Mouse (Mus musculus) adrenal gland, adult (tissue): ENCODE results near the gene 1810055G02Rik.
A peak's percentile ranks its signal among the peaks of the same experiment; 100 is the strongest.

Source experiments
- DNase-seq, 2 experiments: peaks; one replicate each; pipeline ENCODE4 v3.0.0; 2022 to 2023; ENCODE audit warnings: low spot score in 1 of 2; ENCODE audit not compliant: inconsistent age in 2 of 2

1810055G02Rik gene

DNA sequence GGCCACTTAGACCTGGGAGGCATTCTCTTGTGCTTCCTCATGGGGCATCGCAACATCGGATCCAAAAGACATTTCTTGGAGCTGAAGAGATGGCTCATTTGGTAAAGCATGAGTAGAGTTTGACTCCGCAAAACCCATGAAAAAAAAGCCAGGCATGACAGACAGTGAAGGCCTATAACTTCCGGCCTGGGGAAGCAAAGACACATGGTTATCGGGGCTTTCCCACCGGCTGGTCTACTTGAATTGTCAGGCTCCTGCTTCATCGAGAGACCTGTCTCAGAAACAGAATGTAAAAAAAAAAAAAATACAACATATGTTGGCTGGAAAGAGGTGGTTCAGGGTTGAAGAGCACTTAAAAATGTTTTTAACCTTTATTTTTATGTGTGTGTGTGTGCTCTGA lies 31.6 kb downstream of the 1810055G02Rik start:
- DNase-seq: no peak

DNA sequence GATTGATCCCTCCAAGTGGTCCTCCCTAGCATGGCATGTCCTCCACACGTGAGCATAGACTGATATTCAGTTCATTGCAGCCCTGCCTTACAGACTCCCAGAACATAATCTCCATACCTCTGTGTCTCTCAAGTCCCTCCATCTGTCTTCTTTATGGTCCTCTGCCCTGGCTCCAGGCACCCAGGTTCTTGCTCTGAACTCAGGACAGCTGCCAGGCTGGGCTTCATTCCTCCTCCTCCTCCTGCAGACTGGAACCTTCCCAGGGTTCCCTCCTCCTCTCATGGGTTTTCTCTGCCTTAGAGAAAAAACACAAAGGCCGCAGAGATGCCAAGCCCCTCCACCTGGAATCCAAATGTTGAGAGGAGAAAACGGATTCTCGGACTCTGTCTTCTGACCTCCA lies 34.6 kb downstream of the 1810055G02Rik start:
- peak in 1 of 2 experiments; percentile 36 for DNase-seq

- DNase-seq: no peak
These were observed 35.3 kb downstream of the 1810055G02Rik start for GRCm38 (mm10) chr19:3743362-3743761.

DNA sequence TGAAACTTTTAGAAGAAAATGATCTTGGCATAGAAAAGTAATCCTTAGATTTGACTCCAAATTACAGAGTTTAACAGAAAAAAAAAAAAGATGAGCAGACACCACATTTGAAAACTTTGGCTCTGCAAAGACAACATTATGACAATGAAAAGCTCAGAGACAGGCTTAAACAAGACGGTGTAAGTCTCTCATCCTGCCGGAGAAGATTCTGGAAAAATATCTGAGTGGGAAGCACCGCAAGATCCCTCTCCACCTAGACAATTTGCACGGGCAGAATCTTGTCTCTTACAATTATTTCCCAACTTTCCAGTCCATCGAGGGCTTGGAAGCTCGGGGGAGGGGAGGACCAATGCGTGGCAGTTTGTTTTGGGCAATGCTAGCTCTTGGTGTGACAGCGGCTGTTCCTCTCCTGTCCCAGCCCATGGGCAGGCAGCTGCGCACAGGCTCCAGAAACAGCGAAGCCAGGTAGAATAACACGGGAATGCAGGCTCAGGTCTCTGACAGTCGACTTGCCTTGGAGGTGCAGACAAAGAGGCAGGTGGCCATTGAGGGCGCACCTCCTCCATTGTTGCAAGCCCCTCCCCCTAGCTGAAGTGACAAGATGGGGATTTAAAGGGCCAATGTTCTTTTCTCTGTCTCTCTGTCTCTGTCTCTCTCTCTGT lies 35.9 kb downstream of the 1810055G02Rik start:
- peak; percentile 65 to 91 for DNase-seq

DNA sequence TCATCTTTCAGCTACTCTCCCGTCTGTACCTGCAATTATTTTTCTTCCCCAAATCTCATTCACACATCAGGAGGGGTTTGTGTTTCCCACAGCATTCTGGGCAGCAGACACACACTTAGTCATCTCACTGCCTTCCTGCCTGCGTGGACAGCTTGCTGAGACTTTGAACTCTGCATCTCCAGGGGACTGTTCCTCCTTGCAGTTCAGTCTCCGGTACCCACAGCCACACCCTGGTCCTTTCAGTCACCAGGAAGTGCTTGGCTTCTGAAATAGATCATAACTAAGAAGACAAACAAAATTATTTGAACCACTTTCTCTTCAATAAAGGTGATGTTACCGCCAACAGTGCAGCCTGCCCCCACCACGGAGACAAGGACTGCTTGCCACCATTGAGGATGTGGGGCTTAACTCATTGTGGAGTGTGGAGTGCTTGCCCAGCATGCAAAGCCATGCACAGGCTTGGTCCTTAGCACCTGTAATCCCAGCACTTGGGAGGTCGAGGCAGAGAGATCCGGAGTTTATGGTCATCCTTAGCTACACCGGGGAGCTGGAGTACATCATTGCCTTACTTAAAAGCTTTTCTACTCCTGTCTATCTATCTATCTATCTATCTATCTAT lies 44.6 kb downstream of the 1810055G02Rik start:
- DNase-seq: no peak

GRCm38 (mm10) chr19:3753240-3753633 lies 45.1 kb downstream of the 1810055G02Rik start:
- DNase-seq: no peak

DNA sequence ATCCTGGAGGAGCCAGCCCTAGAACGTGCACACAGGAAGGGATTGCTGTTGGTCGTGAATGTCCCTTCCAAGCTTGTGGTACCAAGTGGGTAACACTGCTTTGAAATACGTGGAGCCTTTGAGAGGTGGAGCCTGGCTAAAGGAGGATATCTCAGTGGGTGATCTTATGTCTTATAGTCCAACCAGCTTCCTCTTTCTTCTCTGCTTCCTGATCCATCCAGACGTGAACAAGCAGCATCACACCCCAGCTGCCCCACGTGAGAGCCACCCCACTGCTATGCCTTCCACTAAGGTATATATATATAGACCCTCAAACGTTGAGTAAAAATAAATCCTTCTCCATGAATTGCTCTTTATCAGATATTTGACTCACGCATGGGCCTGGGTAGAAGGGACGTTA lies 45.6 kb downstream of the 1810055G02Rik start:
- DNase-seq: no peak

GRCm38 (mm10) chr19:3757861-3758260 lies 49.8 kb downstream of the 1810055G02Rik start:
- no peak for DNase-seq

DNA sequence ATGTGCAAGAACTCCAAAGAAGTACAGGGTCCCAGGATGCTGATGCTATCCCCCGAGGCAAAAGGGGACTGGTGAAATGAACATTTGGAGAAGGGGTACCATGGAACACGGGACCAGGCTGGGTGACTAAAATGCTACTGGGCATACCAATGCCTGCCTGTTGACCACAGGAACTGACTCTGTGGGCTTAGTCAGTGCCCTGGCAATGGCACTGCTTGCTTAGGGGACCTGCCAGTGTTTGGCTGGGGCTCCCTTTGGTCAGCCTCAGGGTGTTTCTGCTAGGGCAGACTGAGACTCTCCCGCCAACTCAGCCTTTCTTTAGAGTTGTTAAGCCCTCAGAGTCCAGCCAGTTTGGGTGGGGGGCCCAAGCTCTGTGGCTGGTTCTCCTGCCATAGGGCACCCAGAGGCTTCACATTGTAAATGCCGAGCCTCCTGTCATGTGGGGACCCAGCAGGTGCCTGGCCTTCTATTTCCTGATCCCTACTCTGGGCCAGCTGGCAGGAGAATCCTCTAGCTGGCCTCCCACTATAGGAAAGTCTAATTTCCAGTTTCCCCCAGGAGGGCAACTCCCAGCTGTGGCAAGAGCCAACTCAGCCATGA lies 57.2 kb downstream of the 1810055G02Rik start:
- no peak for DNase-seq

GRCm38 (mm10) chr19:3766378-3766777 lies 58.3 kb downstream of the 1810055G02Rik start:
- no peak for DNase-seq

GRCm38 (mm10) chr19:3767276-3767780 lies 59.2 kb downstream of the 1810055G02Rik start, which contains the start of gene Kmt5b:
Gene Kmt5b, plus strand, starts transcription at chr19:3767421.
- no peak for DNase-seq
